Mouse (Mus musculus) olfactory bulb, adult 2 months (tissue): ENCODE measurements around the gene Ntn3.

Source experiments
- CTCF ChIP-seq: fragments of 200-500 bp; IDR thresholded peaks from 2 replicates; pipeline ENCODE4 v1.5.1; 2012; ENCODE audit warnings: low read depth, mild to moderate bottlenecking, low read length, moderate library complexity; ENCODE audit not compliant: insufficient read depth
- POLR2A ChIP-seq: fragments of 200-500 bp; IDR thresholded peaks from 2 replicates; pipeline ENCODE4 v1.6.1; 2012; ENCODE audit warnings: mild to moderate bottlenecking, low read depth, low read length, moderate library complexity; ENCODE audit not compliant: insufficient read depth

DNA sequence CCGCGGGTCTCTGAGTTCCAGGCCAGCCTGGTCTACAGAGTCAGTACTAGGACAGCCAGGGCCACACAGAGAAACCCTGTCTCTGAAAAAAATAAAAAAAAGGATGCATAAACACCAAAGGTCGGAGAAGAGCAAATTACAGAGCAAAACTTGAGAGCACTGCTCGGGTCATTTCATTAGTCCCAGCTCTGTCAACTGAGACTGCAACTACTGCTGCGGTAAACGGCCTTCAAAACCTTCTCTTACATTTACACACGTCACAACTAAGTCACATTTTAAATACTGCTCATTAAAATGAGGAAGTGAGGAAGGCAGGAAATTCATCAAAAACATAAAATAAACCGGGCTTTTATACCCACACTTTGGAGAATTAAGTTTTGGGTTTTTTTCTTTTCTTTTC is 16.5 kb downstream of the Ntn3 start:
- TF ChIP-seq CTCF: no peak
- no peak for TF ChIP-seq POLR2A
